Mouse (Mus musculus): Measurements from ENCODE around the gene Actn4. TPM values are rescaled to one million over a fixed set of nuclear protein-coding genes. Genes with fewer than 3 reads are reported as not detected.

The Actn4 gene
- polyA plus RNA-seq, 1 experiment from 2014 or later = 191 TPM

DNA sequence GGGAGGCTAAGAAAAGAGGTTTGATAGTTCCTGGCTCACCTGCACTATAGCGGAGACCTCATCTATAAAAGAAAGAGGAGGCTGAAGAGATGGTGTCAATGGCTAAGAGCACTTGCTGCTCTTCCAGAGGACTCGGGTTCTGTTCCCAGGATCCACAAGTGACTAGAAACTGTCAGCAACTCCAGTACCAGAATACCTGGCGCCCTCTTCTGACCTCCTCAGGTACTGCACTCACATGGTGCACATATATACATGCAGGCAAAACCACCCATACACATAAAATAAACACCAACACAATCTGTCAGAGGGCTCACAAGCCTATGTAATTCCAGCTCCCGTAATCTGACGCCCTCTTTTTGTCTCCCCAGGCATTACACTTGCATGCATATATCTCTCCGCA lies 101.2 kb downstream of the Actn4 start:
- no peak overlapping the region for H3K27ac ChIP-seq (ENCODE audit: low read depth, low read length)
- no peak for ATAC-seq (replicated peaks; ENCODE audit: low FRiP score)
- H3K4me2 ChIP-seq = no peak overlapping the region
- no peaks in the 10 kb centered on the region for H3K27me3 ChIP-seq (replicated peaks; ENCODE audit: control insufficient read depth, insufficient read depth, low read length)
- DNase-seq (ENCODE audit: low spot score) = no peak
- H3K9ac ChIP-seq (ENCODE audit: low read depth, low read length) = no peak overlapping the region
- H3K36me3 ChIP-seq (ENCODE audit: control insufficient read depth, insufficient read depth, low read length) = no peaks in the 10 kb centered on the region
- peaks cover 9% of the 10 kb centered on the region for H3K4me1 ChIP-seq (replicated peaks; ENCODE audit: control insufficient read depth, insufficient read depth, low read length)
- H3K4me3 ChIP-seq (ENCODE audit: low read depth, low read length) = no peak overlapping the region
- WGBS = 85% methylated on average over 6 of the region's 6 CpGs
- H3K9me3 ChIP-seq (ENCODE audit: control insufficient read depth, low read length) = no peaks in the 10 kb centered on the region

DNA sequence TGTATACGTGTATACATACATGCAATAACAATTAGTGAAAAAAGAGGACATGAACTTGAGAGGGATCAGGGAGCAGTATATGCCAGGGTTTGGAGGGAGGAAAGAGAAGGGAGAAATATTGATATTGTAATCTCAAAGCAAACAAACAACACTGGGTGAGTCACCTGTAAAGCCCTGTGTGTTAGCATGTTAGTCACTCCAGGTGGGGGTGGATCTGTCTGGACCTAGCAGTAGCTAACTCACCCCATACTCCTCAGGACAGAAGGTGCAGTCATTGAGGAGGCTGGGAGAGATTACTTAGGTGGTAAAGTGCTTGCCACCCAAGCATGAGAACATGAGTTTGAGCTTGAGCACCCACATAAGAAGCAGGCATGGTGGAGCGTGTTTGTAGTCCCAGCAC lies 102.2 kb downstream of the Actn4 start:
- DNase-seq (ENCODE audit: low spot score) (no peak), ATAC-seq (replicated peaks; ENCODE audit: low FRiP score) (no peak)
- Histone ChIP-seq H3K4me1 (replicated peaks; ENCODE audit: control insufficient read depth, insufficient read depth, low read length) (peaks cover 7% of the 10 kb centered on the region), H3K27me3 (replicated peaks; ENCODE audit: control insufficient read depth, insufficient read depth, low read length) (no peaks in the 10 kb centered on the region), H3K36me3 (ENCODE audit: control insufficient read depth, insufficient read depth, low read length) (no peaks in the 10 kb centered on the region), H3K4me3 (ENCODE audit: low read depth, low read length) (no peak overlapping the region), H3K4me2 (no peak overlapping the region), H3K27ac (ENCODE audit: low read depth, low read length) (no peak overlapping the region), H3K9me3 (ENCODE audit: control insufficient read depth, low read length) (no peaks in the 10 kb centered on the region), H3K9ac (ENCODE audit: low read depth, low read length) (no peak overlapping the region)
- WGBS = 89% methylated on average over 2 of the region's 2 CpGs

GRCm38 (mm10) chr7:28850642-28851041 lies 111.5 kb downstream of the Actn4 start:
- no peak for ATAC-seq (replicated peaks; ENCODE audit: low FRiP score)
- WGBS = 79% methylated on average over 4 of the region's 4 CpGs

GRCm38 (mm10) chr7:28849700-28850236 lies 112.4 kb downstream of the Actn4 start:
- H3K9ac ChIP-seq (ENCODE audit: low read depth, low read length) = no peak overlapping the region
- H3K27ac ChIP-seq (ENCODE audit: low read depth, low read length) = no peak overlapping the region
- no peak for ATAC-seq (replicated peaks; ENCODE audit: low FRiP score)
- H3K36me3 ChIP-seq (ENCODE audit: control insufficient read depth, insufficient read depth, low read length) = no peaks in the 10 kb centered on the region
- WGBS = 29% methylated on average over 1 of the region's 1 CpGs
- H3K4me2 ChIP-seq = no peak overlapping the region
- no peaks in the 10 kb centered on the region for H3K4me1 ChIP-seq (replicated peaks; ENCODE audit: control insufficient read depth, insufficient read depth, low read length)
- H3K9me3 ChIP-seq (ENCODE audit: control insufficient read depth, low read length) = no peaks in the 10 kb centered on the region
- H3K4me3 ChIP-seq (ENCODE audit: low read depth, low read length) = no peak overlapping the region
- H3K27me3 ChIP-seq (replicated peaks; ENCODE audit: control insufficient read depth, insufficient read depth, low read length) = no peaks in the 10 kb centered on the region
- no peak for DNase-seq (ENCODE audit: low spot score)

More at GRCm38 (mm10) chr7:28850642-28851041, 111.5 kb downstream of the Actn4 start:
- Histone ChIP-seq H3K27ac (ENCODE audit: low read depth, low read length) (no peak overlapping the region), H3K9me3 (ENCODE audit: control insufficient read depth, low read length) (no peaks in the 10 kb centered on the region), H3K36me3 (ENCODE audit: control insufficient read depth, insufficient read depth, low read length) (no peaks in the 10 kb centered on the region), H3K4me1 (replicated peaks; ENCODE audit: control insufficient read depth, insufficient read depth, low read length) (no peaks in the 10 kb centered on the region), H3K4me2 (no peak overlapping the region), H3K4me3 (ENCODE audit: low read depth, low read length) (no peak overlapping the region), H3K9ac (ENCODE audit: low read depth, low read length) (no peak overlapping the region), H3K27me3 (replicated peaks; ENCODE audit: control insufficient read depth, insufficient read depth, low read length) (no peaks in the 10 kb centered on the region)
- DNase-seq (ENCODE audit: low spot score) = no peak

GRCm38 (mm10) chr7:28847273-28847672 lies 114.9 kb downstream of the Actn4 start:
- H3K27me3 ChIP-seq (replicated peaks; ENCODE audit: control insufficient read depth, insufficient read depth, low read length) = no peaks in the 10 kb centered on the region

More at GRCm38 (mm10) chr7:28847273-28847672, 114.9 kb downstream of the Actn4 start:
- DNase-seq (ENCODE audit: low spot score) = no peak
- Histone ChIP-seq H3K9me3 (ENCODE audit: control insufficient read depth, low read length) (no peaks in the 10 kb centered on the region), H3K9ac (ENCODE audit: low read depth, low read length) (no peak overlapping the region), H3K4me1 (replicated peaks; ENCODE audit: control insufficient read depth, insufficient read depth, low read length) (no peaks in the 10 kb centered on the region), H3K4me3 (ENCODE audit: low read depth, low read length) (no peak overlapping the region), H3K36me3 (ENCODE audit: control insufficient read depth, insufficient read depth, low read length) (no peaks in the 10 kb centered on the region), H3K4me2 (no peak overlapping the region), H3K27ac (ENCODE audit: low read depth, low read length) (no peak overlapping the region)
- WGBS = 67% methylated on average over 1 of the region's 1 CpGs
- no peak for ATAC-seq (replicated peaks; ENCODE audit: low FRiP score)

Other genes with a start within 250 kb of the Actn4 start
- 3.1 and 3.7 TPM in 2 replicates for gene Fbxo17, start 245.5 kb downstream of the Actn4 start, polyA plus RNA-seq (2014; fragmentation: Nextera tagmentation; extraction: Ambion mirVana)
- gene Mrps12, start 220.5 kb downstream of the Actn4 start, polyA plus RNA-seq (2014; fragmentation: Nextera tagmentation; extraction: Ambion mirVana) = 172 and 180 TPM in 2 replicates
- 31.3 and 35.3 TPM in 2 replicates for gene Sars2, start 220.3 kb downstream of the Actn4 start, polyA plus RNA-seq (2014; fragmentation: Nextera tagmentation; extraction: Ambion mirVana)
- not detected in 2 replicates for gene Ccer2, start 206.2 kb downstream of the Actn4 start, polyA plus RNA-seq (2014; fragmentation: Nextera tagmentation; extraction: Ambion mirVana)
- gene Sirt2, start 195.6 kb downstream of the Actn4 start, polyA plus RNA-seq (2014; fragmentation: Nextera tagmentation; extraction: Ambion mirVana) = 41.0 and 41.9 TPM in 2 replicates
- gene Nfkbib, start 194.8 kb downstream of the Actn4 start, polyA plus RNA-seq (2014; fragmentation: Nextera tagmentation; extraction: Ambion mirVana) = 61.4 and 61.8 TPM in 2 replicates
- 21.7 and 23.1 TPM in 2 replicates for gene Rinl, start 173.4 kb downstream of the Actn4 start, polyA plus RNA-seq (2014; fragmentation: Nextera tagmentation; extraction: Ambion mirVana)
- gene Hnrnpl, start 153.8 kb downstream of the Actn4 start, polyA plus RNA-seq (2014; fragmentation: Nextera tagmentation; extraction: Ambion mirVana) = 238 and 279 TPM in 2 replicates
- gene Ech1, start 137.1 kb downstream of the Actn4 start, polyA plus RNA-seq (2014; fragmentation: Nextera tagmentation; extraction: Ambion mirVana) = 107 TPM in 2 replicates
- gene Lgals4, start 128.5 kb downstream of the Actn4 start, polyA plus RNA-seq (2014; fragmentation: Nextera tagmentation; extraction: Ambion mirVana) = 2.9 and 5.1 TPM in 2 replicates
- gene Lgals7, start 98.5 kb downstream of the Actn4 start, polyA plus RNA-seq (2014; fragmentation: Nextera tagmentation; extraction: Ambion mirVana) = not detected in 2 replicates
- gene Capn12, start 80.9 kb downstream of the Actn4 start, polyA plus RNA-seq (2014; fragmentation: Nextera tagmentation; extraction: Ambion mirVana) = 0.21 and 0.37 TPM in 2 replicates
- gene Eif3k, start 19.5 kb upstream of the Actn4 start, polyA plus RNA-seq (2014; fragmentation: Nextera tagmentation; extraction: Ambion mirVana) = 421 and 425 TPM in 2 replicates
- gene Map4k1, start 19.7 kb upstream of the Actn4 start, polyA plus RNA-seq (2014; fragmentation: Nextera tagmentation; extraction: Ambion mirVana) = 50.7 and 53.2 TPM in 2 replicates
- gene Ryr1, start 162.8 kb upstream of the Actn4 start, polyA plus RNA-seq (2014; fragmentation: Nextera tagmentation; extraction: Ambion mirVana) = 0.52 and 0.71 TPM in 2 replicates
- 0.57 and 0.62 TPM in 2 replicates for gene Rasgrp4, start 172.5 kb upstream of the Actn4 start, polyA plus RNA-seq (2014; fragmentation: Nextera tagmentation; extraction: Ambion mirVana)
- gene Fam98c, start 193.9 kb upstream of the Actn4 start, polyA plus RNA-seq (2014; fragmentation: Nextera tagmentation; extraction: Ambion mirVana) = 16.7 and 17.3 TPM in 2 replicates
- 0.37 and 0.47 TPM in 2 replicates for gene Ggn, start 207.9 kb upstream of the Actn4 start, polyA plus RNA-seq (2014; fragmentation: Nextera tagmentation; extraction: Ambion mirVana)
- gene Spred3, start 208.1 kb upstream of the Actn4 start, polyA plus RNA-seq (2014; fragmentation: Nextera tagmentation; extraction: Ambion mirVana) = 1.0 and 1.1 TPM in 2 replicates
- 231 and 235 TPM in 2 replicates for gene Psmd8, start 218.4 kb upstream of the Actn4 start, polyA plus RNA-seq (2014; fragmentation: Nextera tagmentation; extraction: Ambion mirVana)

Measured in liver, embryonic 11.5 days (tissue).